Mouse (Mus musculus) myocyte (in vitro differentiated cells): ENCODE results near the gene Hspbp1. TPM values are rescaled to one million over a fixed set of nuclear protein-coding genes. Genes with fewer than 3 reads are reported as not detected.

ENCODE experiments used
- H3K27me3 ChIP-seq: one replicate; pipeline ENCODE4 v1.6.1; 2011; ENCODE audit not compliant: control insufficient read depth, insufficient read depth, insufficient read length
- H3K36me3 ChIP-seq: one replicate; pipeline ENCODE4 v1.6.1; 2011; ENCODE audit not compliant: control insufficient read depth, insufficient read depth
- H3K4me2 ChIP-seq: one replicate; pipeline ENCODE4 v1.6.1; 2011; ENCODE audit warnings: low read depth, control low read depth
- H3K4me3 ChIP-seq: one replicate; pipeline ENCODE4 v1.5.1; 2011; ENCODE audit warnings: mild to moderate bottlenecking, control low read depth, moderate library complexity
- H3K79me2 ChIP-seq: one replicate; pipeline ENCODE4 v1.6.1; 2011; ENCODE audit not compliant: control insufficient read depth, insufficient read depth
- H3ac ChIP-seq: one replicate; pipeline ENCODE4 v1.6.1; 2011; ENCODE audit not compliant: control insufficient read depth, insufficient read length
- CEBPB ChIP-seq: IDR thresholded peaks from 2 replicates; pipeline ENCODE4 v1.6.1; 2011; ENCODE audit warnings: mild to moderate bottlenecking, moderate library complexity; ENCODE audit not compliant: poor library complexity, insufficient read depth, severe bottlenecking
- E2F4 ChIP-seq: IDR thresholded peaks from one replicate; pipeline ENCODE4 v1.6.1; 2011; ENCODE audit warnings: mild to moderate bottlenecking, control low read depth, moderate library complexity; ENCODE audit not compliant: insufficient read depth
- MAX ChIP-seq: IDR thresholded peaks from one replicate; pipeline ENCODE4 v1.6.1; 2011; ENCODE audit warnings: low read depth, mild to moderate bottlenecking, control low read depth
- MYOD1 ChIP-seq, 3 experiments: IDR thresholded peaks; one replicate each; pipeline ENCODE4 v1.6.1; 2011; ENCODE audit warnings: control low read depth in 2 of 3, low read depth in 2 of 3, mild to moderate bottlenecking in 2 of 3, moderate library complexity in 1 of 3; ENCODE audit not compliant: insufficient read length in 2 of 3, control insufficient read depth in 1 of 3
- MYOG ChIP-seq, 3 experiments: IDR thresholded peaks; one replicate each; pipeline ENCODE4 v1.6.1; 2011; ENCODE audit warnings: control low read depth in 2 of 3, low read depth in 2 of 3, mild to moderate bottlenecking in 2 of 3; ENCODE audit not compliant: insufficient read length in 2 of 3, control insufficient read depth in 1 of 3, insufficient read depth in 1 of 3
- POLR2A ChIP-seq: IDR thresholded peaks from one replicate; pipeline ENCODE4 v1.6.1; 2011; ENCODE audit warnings: low read depth, mild to moderate bottlenecking, control low read depth, moderate library complexity; ENCODE audit not compliant: insufficient read length
- POLR2AphosphoS2 ChIP-seq: IDR thresholded peaks from one replicate; pipeline ENCODE4 v1.6.1; 2011; ENCODE audit warnings: low read depth, control low read depth; ENCODE audit not compliant: insufficient read length
- REST ChIP-seq: IDR thresholded peaks from one replicate; pipeline ENCODE4 v1.6.1; 2011; ENCODE audit warnings: mild to moderate bottlenecking, control low read depth, moderate library complexity; ENCODE audit not compliant: insufficient read depth, insufficient read length
- SRF ChIP-seq: IDR thresholded peaks from one replicate; pipeline ENCODE4 v1.6.1; 2011; ENCODE audit warnings: low read depth; ENCODE audit not compliant: control insufficient read depth, insufficient read length
- TCF12 ChIP-seq: IDR thresholded peaks from one replicate; pipeline ENCODE4 v1.6.1; 2011; ENCODE audit warnings: mild to moderate bottlenecking, control low read depth; ENCODE audit not compliant: poor library complexity, insufficient read depth, severe bottlenecking
- TCF3 ChIP-seq: IDR thresholded peaks from one replicate; pipeline ENCODE4 v1.6.1; 2011; ENCODE audit warnings: low read depth, control low read depth; ENCODE audit not compliant: insufficient read length
- USF1 ChIP-seq: IDR thresholded peaks from one replicate; pipeline ENCODE4 v1.6.1; 2011; ENCODE audit warnings: low read depth, mild to moderate bottlenecking, control low read depth, moderate library complexity
- polyA plus RNA-seq: library from polyadenylated mRNA; unstranded; fragments of >200 nt; fragmentation: generic; extraction: Trizol; gene quantifications from one replicate; pipeline ENCODE4 v1.2.1, GENCODE M21; 2012; ENCODE audit warnings: missing spikeins

Gene Hspbp1
- polyA plus RNA-seq, 1 experiment: 67.5 TPM

- H3K36me3 ChIP-seq: no peaks in the 10 kb centered on the region
- H3K79me2 ChIP-seq: peaks cover 76% of the 10 kb centered on the region
- no peaks in the 10 kb centered on the region for H3K27me3 ChIP-seq
- TF ChIP-seq CEBPB (no peak), TCF12 (no peak), POLR2AphosphoS2 (no peak), TCF3 (no peak), REST (no peak), MAX (no peak), MYOG (IDR thresholded peaks at IDR 0.05; ENCODE audit: control insufficient read depth in 1 of 3, insufficient read depth in 1 of 3, insufficient read length in 2 of 3, low read depth in 2 of 3) (no peak), E2F4 (no peak), POLR2A (no peak), USF1 (no peak)
- no peak overlapping the region for H3ac ChIP-seq
- H3K4me3 ChIP-seq: no peak overlapping the region
- no peak overlapping the region for H3K4me2 ChIP-seq
Observed at GRCm38 (mm10) chr7:4653351-4653750, 31.5 kb downstream of the Hspbp1 start.

GRCm38 (mm10) chr7:4652726-4653125, 32.1 kb downstream of the Hspbp1 start:
- no peak for TF ChIP-seq MAX
- no peak overlapping the region for H3ac ChIP-seq
- no peak overlapping the region for H3K4me2 ChIP-seq
- H3K36me3 ChIP-seq: no peaks in the 10 kb centered on the region
- H3K4me3 ChIP-seq: no peak overlapping the region
- no peaks in the 10 kb centered on the region for H3K27me3 ChIP-seq
- H3K79me2 ChIP-seq: peaks cover 77% of the 10 kb centered on the region

DNA sequence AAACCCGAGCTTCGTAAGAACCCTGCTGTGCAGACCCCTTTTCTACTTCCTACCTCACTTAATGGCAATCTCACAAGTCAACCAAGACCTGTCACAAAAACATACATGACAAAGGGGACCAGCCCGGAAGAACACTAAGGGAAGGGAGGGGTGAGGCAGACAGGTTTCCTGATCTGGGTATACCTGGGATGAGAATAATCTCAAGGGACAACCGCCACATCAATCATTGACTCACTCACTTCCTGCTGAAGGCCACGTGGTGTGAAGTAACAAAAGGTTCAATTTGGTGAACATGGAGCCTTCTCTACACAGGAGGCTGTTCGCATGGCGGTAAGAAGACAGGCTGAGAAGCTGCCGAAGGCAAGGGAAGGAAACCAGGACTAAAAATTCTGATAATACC, 33.3 kb downstream of the Hspbp1 start:
- no peak overlapping the region for H3ac ChIP-seq
- no peak for TF ChIP-seq MYOG (IDR thresholded peaks at IDR 0.05; ENCODE audit: control insufficient read depth in 1 of 3, insufficient read depth in 1 of 3, insufficient read length in 2 of 3, low read depth in 2 of 3)
- no peak for TF ChIP-seq E2F4
- no peak for TF ChIP-seq MYOD1 (IDR thresholded peaks at IDR 0.05; ENCODE audit: control insufficient read depth in 1 of 3, insufficient read length in 2 of 3, low read depth in 2 of 3)
- no peak for TF ChIP-seq CEBPB
- TF ChIP-seq MAX: no peak
- no peak for TF ChIP-seq TCF3
- no peak for TF ChIP-seq POLR2AphosphoS2
- no peak for TF ChIP-seq POLR2A
- TF ChIP-seq SRF: no peak
- no peak for TF ChIP-seq TCF12
- H3K27me3 ChIP-seq: no peaks in the 10 kb centered on the region
- peaks cover 67% of the 10 kb centered on the region for H3K79me2 ChIP-seq
- H3K4me2 ChIP-seq: no peak overlapping the region
- H3K36me3 ChIP-seq: no peaks in the 10 kb centered on the region
- H3K4me3 ChIP-seq: no peak overlapping the region

- no peaks in the 10 kb centered on the region for H3K27me3 ChIP-seq
- H3K79me2 ChIP-seq: peaks cover 32% of the 10 kb centered on the region
- TF ChIP-seq MYOD1 (IDR thresholded peaks at IDR 0.05; ENCODE audit: control insufficient read depth in 1 of 3, insufficient read length in 2 of 3, low read depth in 2 of 3) (no peak), MAX (no peak), POLR2AphosphoS2 (no peak), USF1 (no peak), POLR2A (no peak), E2F4 (no peak), MYOG (IDR thresholded peaks at IDR 0.05; ENCODE audit: control insufficient read depth in 1 of 3, insufficient read depth in 1 of 3, insufficient read length in 2 of 3, low read depth in 2 of 3) (no peak), SRF (no peak), REST (no peak), TCF3 (no peak), CEBPB (no peak), TCF12 (no peak)
- H3K4me3 ChIP-seq: no peak overlapping the region
- no peak overlapping the region for H3ac ChIP-seq
- H3K36me3 ChIP-seq: peaks cover 7% of the 10 kb centered on the region
- H3K4me2 ChIP-seq: no peak overlapping the region
Observed at GRCm38 (mm10) chr7:4647992-4648391, 36.9 kb downstream of the Hspbp1 start.

- TF ChIP-seq E2F4 (no peak), MYOD1 (IDR thresholded peaks at IDR 0.05; ENCODE audit: control insufficient read depth in 1 of 3, insufficient read length in 2 of 3, low read depth in 2 of 3) (peak in 1 of 3 experiments; percentile 14)
- Histone ChIP-seq H3K36me3 (peaks cover 12% of the 10 kb centered on the region), H3ac (no peak overlapping the region), H3K4me3 (no peak overlapping the region), H3K27me3 (no peaks in the 10 kb centered on the region), H3K79me2 (peaks cover 25% of the 10 kb centered on the region), H3K4me2 (no peak overlapping the region)
Observed at GRCm38 (mm10) chr7:4647291-4647690, 37.6 kb downstream of the Hspbp1 start.

DNA sequence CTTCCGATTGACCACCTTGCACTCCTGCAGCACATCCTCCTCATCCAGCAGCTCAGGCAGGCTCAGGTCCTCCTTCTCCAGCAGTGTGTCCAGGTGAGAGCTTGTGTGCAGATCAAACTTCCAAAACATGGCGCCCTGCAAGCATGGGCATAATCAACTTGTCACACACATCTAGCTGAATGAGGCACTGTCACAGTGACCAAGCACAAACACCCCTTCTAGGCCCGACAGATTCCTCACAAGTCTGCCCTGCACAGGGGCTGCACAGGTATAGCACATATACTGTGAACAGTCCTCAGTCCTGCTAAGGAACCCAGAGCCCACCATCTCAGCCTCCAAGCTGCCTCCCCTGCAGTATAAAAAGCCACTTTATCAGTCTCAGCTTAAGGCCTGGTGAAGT, 38.1 kb downstream of the Hspbp1 start:
- Histone ChIP-seq H3K27me3 (no peaks in the 10 kb centered on the region), H3K4me2 (no peak overlapping the region), H3K36me3 (peaks cover 14% of the 10 kb centered on the region), H3K4me3 (no peak overlapping the region), H3ac (no peak overlapping the region), H3K79me2 (peaks cover 20% of the 10 kb centered on the region)
- no peak for TF ChIP-seq CEBPB
- TF ChIP-seq SRF: no peak
- no peak for TF ChIP-seq POLR2AphosphoS2
- TF ChIP-seq TCF12: no peak
- no peak for TF ChIP-seq REST
- no peak for TF ChIP-seq E2F4
- TF ChIP-seq TCF3: no peak
